Mouse (Mus musculus): ENCODE data around the gene Rassf2. TPM values are rescaled to one million over a fixed set of nuclear protein-coding genes. Genes with fewer than 3 reads are reported as not detected.

Gene Rassf2
- total RNA-seq, 2 experiments from 2014 or later, result 38.3 to 41.0 TPM

DNA sequence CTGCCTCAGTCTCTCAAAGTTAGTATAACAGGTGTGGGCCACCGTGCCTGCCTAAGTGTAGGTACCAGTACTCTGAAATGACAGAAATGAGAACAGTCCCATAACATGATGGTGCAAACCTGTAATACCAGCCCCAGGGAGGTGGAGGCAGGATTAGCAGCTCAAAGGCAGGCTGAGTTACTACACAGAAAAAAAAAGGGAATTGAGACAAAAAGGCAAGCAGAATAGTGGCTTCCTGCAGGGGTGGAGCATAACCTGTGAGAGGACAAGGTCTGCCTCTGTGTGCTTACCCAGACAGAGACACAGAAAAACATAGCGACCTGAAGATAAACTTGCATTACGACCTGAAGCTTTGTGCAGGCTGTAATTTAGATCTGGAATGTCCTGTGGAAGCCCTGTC, 53.4 kb downstream of the Rassf2 start:
- no peak for DNase-seq (ENCODE audit: low spot score in 2 of 2)
- intact Hi-C loops (cut with DNase I), result no loop called here

GRCm38 (mm10) chr2:131971098-131971497, 59.0 kb downstream of the Rassf2 start:
- intact Hi-C loops (cut with DNase I), result no loop called here
- DNase-seq (ENCODE audit: low spot score in 2 of 2), result no peak

- intact Hi-C loops (cut with DNase I), result loop anchor here (1.0 kb wide), 1 partner anchor 9 kb away; no protein-coding TSS in a partner anchor
- no peak for DNase-seq (ENCODE audit: low spot score in 2 of 2)
Observed at GRCm38 (mm10) chr2:131970597-131970996, 59.5 kb downstream of the Rassf2 start.

GRCm38 (mm10) chr2:131961671-131962070, 68.4 kb downstream of the Rassf2 start:
- no peak for DNase-seq (ENCODE audit: low spot score in 2 of 2)
- intact Hi-C loops (cut with DNase I), result loop anchor here (1.0 kb wide), 1 partner anchor 9 kb away; no protein-coding TSS in a partner anchor

- intact Hi-C loops (cut with DNase I), result no loop called here
- no peak for DNase-seq (ENCODE audit: low spot score in 2 of 2)
Observed at GRCm38 (mm10) chr2:131957731-131958222, 72.3 kb downstream of the Rassf2 start.

DNA sequence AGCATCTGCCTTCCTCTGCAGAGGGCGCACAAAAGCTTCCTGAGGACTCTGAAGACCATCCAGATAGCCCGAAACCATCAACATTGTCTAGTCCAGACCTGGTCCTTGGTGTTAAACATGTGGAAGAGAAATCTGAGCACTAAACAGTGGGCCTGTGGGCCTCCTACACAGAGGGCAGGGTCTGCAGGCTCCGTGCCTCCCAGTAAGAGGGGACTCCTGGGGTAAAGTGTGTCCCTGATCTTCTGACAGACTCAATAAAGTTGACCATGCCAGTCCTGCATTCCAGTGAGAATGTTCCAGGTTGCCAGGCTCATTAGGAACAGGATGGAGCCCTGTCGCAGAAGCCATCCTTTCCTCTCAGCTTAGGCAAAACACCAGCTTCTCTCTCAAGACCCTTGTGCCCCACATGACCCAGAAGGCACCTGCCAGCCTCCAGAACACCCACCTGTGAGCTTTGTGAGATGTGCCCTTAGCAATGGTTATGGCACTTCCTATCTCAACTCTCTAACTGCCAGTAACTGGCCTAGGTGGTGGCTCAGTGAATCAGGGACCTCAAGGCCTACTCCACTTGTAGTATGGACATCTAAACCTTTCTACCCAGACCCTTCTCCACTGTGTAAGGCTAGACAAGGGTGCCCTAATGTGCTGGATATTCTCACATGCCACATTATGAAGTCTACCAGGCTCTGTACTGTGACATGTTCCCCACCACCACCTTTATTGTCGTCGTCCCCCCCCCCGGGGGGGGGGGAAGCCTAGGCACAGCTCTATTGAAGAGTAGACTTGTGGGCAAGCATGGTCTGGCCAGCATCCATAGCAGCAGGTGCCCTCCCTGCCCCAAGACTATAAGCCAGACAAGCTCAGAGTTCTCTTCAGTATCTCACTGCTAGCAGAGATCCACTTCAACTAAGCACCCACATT, 73.5 kb downstream of the Rassf2 start:
- intact Hi-C loops (cut with DNase I), result no loop called here
- DNase-seq (ENCODE audit: low spot score in 2 of 2), result no peak

DNA sequence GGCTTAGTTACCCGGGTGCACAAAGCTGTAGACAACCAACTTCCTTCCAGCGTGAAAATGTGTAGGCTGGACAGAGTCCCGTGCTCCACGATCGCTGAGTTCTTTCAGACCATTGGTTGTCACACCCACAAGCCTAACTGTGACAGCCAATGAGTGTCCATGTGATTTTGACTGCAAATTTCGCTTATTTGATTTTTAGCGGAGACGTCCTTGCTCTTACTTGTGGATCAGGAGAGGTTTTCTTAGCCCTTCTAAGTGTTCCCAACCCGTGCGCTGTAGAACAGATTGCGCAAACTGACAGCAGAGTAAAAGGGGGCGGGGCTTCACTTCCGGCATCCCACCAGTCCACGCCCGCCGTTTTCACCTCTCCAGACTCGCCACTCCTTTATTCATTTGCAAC, 74.8 kb downstream of the Rassf2 start:
- intact Hi-C loops (cut with DNase I), result no loop called here
- no peak for DNase-seq (ENCODE audit: low spot score in 2 of 2)

GRCm38 (mm10) chr2:131954835-131955234, 75.2 kb downstream of the Rassf2 start:
- DNase-seq (ENCODE audit: low spot score in 2 of 2), result no peak
- intact Hi-C loops (cut with DNase I), result loop anchor here (5.0 kb wide), 1 partner anchor 393 kb away; the partner anchor contains the start of gene Adra1d

GRCm38 (mm10) chr2:131953711-131954110, 76.3 kb downstream of the Rassf2 start:
- no peak for DNase-seq (ENCODE audit: low spot score in 2 of 2)
- intact Hi-C loops (cut with DNase I), result loop anchor here (5.0 kb wide), 1 partner anchor 391 kb away; the partner anchor contains the start of gene Adra1d

GRCm38 (mm10) chr2:131952961-131953538, 77.0 kb downstream of the Rassf2 start:
- DNase-seq (ENCODE audit: low spot score in 2 of 2), result no peak
- intact Hi-C loops (cut with DNase I), result loop anchor here (5.0 kb wide), 1 partner anchor 391 kb away; the partner anchor contains the start of gene Adra1d

DNA sequence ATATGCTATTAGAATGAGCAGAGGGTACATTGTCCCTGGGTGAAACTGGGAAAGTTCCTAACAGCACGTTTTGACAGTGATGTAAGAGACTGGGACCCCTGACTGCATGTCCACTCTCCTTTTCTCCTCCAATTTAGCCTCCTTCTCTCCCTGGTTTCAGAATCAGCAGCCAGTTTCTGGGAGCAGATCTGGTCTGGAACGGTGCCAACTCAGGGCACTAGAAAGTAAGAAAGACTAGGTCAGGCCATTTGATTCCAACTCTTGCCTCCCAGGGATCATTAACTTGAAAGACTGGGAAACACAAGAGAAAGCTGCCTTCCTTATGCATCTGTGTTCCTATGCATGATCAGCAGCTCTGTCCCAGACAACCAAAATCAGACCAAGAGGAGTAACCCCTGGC, 77.6 kb downstream of the Rassf2 start:
- no peak for DNase-seq (ENCODE audit: low spot score in 2 of 2)
- intact Hi-C loops (cut with DNase I), result loop anchor here (5.0 kb wide), 1 partner anchor 390 kb away; the partner anchor contains the start of gene Adra1d

DNA sequence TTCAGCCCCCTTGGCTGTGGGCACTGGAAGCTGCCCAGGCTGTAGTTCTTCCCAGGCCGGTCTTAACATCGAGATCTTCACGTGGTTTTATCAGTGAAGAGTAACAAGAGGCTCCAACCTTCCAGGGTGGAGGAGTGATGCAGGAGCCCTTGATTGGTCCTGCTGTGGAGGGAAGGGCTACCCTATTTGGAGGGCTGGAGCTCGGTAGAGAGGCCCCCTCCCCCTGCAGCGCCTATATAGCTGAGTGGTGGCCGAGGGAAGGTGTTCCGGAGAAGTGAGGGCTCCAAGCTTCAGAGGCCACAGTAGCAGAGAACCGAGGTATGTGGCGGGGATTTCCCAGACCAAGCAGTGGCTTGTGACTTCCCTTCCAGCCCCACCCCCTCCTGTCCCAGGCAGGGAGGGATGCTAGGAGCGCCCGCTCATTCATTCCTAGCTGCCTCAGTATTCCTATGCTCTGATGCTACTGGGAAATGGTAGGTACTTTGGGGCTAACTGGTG, 79.4 kb downstream of the Rassf2 start, which contains the start of gene Prnd:
TSS of gene Prnd (plus strand) at position 264 of the 498 bp plus-strand sequence.
- intact Hi-C loops (cut with DNase I), result loop anchor here (5.0 kb wide), 1 partner anchor 388 kb away; the partner anchor contains the start of gene Adra1d
- DNase-seq (ENCODE audit: low spot score in 2 of 2), result no peak

GRCm38 (mm10) chr2:131949767-131950597, 80.1 kb downstream of the Rassf2 start:
- intact Hi-C loops (cut with DNase I), result loop anchor here (1.0 to 5.0 kb wide), 3 partner anchors 38 to 388 kb away; partner anchors contain the start of gene Adra1d
- DNase-seq (ENCODE audit: low spot score in 2 of 2), result no peak

- intact Hi-C loops (cut with DNase I), result loop anchor here (1.0 to 5.0 kb wide), 2 partner anchors 37 to 129 kb away; no protein-coding TSS in a partner anchor
- DNase-seq (ENCODE audit: low spot score in 2 of 2), result no peak
Observed at GRCm38 (mm10) chr2:131948916-131949639, 81.0 kb downstream of the Rassf2 start.

DNA sequence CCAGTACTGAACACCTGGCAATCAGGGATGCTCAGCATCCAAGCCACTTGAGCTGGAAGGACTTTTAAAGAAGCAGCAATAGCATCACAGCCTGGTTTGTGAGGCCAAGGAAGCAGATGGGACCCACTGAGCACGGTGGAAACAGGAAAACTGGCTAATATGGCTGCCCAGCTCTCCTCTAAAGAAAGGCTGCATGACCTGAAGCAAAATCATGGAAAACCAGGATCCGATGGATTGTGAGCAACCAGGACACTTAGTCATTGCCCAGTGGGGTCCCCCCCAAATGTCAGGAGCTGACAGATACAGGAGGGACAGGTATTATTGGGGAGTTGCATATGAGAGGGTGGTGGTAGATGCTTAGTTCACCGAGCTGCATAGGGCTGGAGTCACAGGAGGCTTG, 81.9 kb downstream of the Rassf2 start:
- no peak for DNase-seq (ENCODE audit: low spot score in 2 of 2)
- intact Hi-C loops (cut with DNase I), result loop anchor here (5.0 kb wide), 1 partner anchor 36 kb away; no protein-coding TSS in a partner anchor

- peak in 1 of 2 experiments; percentile 2 for DNase-seq (ENCODE audit: low spot score in 2 of 2)
- intact Hi-C loops (cut with DNase I), result loop anchor here (5.0 kb wide), 1 partner anchor 34 kb away; no protein-coding TSS in a partner anchor
Observed at GRCm38 (mm10) chr2:131946351-131946750, 83.7 kb downstream of the Rassf2 start.

GRCm38 (mm10) chr2:131945765-131946164, 84.3 kb downstream of the Rassf2 start:
- peak in 1 of 2 experiments; percentile 1 for DNase-seq (ENCODE audit: low spot score in 2 of 2)
- intact Hi-C loops (cut with DNase I), result loop anchor here (5.0 kb wide), 1 partner anchor 33 kb away; no protein-coding TSS in a partner anchor

DNA sequence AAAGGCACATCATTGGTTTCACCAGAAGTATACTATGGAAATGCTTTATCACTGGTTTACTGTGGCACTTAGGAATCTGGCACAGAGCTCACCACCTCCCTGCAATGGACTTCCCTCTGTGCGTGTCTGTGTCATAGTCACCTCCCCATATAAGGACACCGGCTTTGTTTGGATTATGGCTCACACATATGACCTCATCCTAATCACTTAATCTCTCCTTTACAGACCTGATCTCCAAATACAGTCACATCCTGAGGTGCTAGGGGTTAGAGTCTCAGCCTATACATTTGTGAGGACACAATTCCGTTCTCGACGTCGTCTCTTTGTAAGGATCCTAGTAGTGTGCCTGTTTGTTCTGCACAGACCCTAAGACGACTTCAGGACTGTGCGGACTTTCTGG, 84.8 kb downstream of the Rassf2 start:
- no peak for DNase-seq (ENCODE audit: low spot score in 2 of 2)
- intact Hi-C loops (cut with DNase I), result loop anchor here (5.0 kb wide), 1 partner anchor 33 kb away; no protein-coding TSS in a partner anchor

All from left cerebral cortex, postnatal 36 days (tissue).